Mouse (Mus musculus) right cerebral cortex, adult 18-20 months (tissue): Measurements from ENCODE around the gene Ctbs.

Source experiments
- DNase-seq: peaks from one replicate; pipeline ENCODE4 v3.0.0; 2022; ENCODE audit warnings: mixed read lengths

Ctbs gene

DNA sequence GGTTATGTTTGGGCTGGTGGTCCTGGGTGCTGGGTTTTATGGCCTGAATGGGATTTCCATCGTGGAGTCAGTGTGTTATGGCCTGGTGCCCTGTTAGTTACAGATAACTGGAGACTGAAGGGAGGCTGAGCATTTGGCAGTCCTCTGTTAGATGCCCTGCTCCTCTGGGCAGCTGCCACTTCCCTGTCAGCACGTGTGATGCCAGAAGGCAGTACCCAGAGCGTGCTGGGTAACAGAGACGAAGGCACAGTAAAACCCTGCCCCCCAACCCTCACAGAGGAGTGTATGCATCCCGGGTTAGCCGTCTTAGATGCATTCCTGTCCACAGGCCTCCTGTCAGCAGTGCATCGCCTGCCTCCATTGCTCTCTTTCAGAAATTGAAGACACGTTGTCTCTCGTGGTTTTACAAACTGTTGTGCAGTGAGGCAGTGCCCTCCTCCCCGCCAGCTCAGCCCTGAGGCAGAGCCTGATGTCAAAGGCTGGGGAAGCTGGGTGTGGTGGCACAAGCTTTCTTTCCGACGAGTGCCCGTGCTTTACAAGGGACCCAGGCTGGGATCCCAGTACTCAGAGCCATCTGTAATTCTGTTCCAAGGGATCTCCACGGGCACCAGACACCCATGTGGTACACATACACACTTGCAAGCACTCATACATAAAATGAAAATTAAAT, 15.8 kb upstream of the Ctbs start:
- DNase-seq, result no peak

DNA sequence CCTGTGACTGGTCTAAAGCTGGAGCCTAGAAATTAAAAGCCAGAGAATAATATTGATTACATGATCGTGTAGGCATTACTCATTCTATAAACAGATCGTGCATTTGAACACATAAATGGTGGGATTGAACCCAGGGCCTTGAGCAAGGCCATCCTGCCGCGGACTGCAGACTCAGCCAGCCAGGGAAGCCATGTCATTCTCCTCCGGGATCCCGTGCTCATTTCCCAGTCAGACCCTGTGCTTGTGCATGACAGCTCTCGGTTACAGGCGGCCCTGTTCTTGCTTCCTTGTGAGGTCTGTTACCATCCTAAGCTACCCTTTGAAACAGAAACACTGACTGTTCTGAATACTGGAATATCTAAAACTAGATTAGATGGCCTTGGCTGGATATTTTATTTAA, 14.9 kb upstream of the Ctbs start:
- no peak for DNase-seq

DNA sequence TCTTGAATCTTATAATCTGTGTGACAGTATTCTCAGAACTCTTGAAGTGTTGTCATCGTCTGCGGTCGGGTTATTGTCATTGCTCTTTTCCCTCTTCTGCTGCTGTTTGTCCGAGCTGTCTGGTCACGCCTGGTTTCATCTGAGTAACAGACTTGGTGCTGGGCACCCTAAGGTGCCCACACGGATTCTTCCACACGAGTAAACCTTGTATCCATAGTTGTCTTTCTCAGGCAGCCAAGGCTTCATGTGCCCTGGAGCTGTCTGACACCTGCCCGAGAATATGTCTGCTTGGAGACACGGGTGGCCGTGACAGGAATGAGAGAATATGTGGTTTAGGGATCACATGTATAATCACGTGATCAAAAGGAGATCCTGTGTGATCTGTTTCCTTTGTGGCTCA, 14.1 kb upstream of the Ctbs start:
- no peak for DNase-seq

DNA sequence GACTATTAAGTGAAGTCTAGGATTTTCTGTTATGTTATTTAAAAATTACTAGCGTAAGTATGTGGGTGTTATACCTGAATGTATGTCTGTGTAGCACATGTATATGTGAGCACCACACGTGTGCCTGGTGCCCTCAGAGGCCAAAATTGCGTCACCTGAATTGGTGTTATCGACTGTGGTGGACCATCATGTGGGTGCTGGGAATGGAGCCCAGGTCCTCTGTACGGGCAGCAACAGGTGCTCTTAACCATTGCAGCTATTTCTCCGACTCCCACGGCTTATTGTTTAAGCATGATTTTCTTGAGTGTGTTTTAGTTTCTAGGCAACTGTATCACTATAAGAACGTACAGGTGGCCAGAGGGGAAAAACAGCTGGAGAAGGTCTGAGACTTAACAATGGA, 13.5 kb upstream of the Ctbs start:
- no peak for DNase-seq

DNA sequence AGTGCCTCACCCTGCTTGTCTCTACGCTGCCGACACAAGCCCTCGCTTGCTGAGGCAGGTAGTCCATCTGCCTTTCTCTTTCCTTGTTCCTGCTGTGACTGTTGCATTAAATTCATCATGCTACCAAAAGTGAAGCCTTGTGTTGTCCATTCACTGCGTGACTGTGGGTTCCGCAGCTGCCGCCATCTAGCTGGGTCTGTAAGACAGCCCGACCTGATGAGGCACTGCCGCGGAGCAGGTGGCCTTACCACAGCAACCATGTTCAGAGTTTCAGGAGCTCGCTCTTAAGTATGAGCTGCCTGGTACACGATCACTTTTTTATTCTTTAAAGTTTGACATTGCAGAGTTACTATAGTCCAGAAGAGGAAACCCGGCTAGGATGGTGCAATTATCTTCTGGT, 9.6 kb upstream of the Ctbs start:
- no peak for DNase-seq

DNA sequence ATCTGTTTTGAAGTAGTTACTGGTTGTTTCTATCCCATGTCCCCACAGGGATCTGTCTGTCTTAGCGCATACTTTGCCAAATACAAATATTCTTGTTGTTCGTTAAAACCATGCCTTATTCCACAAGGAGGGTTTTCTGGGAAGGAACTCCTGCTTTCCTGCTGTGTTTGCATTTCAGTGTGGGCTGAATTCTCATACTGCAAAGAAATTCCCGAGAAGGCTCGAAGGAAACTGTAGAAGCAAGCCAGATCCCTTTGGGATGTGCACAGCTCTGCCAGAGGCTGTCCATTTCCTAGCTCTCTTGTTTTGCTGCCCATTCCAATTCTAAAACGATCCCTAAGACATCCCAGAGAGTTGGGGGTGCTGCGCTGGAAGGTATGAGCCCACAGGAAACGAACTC, 9.2 kb upstream of the Ctbs start:
- DNase-seq, result no peak

DNA sequence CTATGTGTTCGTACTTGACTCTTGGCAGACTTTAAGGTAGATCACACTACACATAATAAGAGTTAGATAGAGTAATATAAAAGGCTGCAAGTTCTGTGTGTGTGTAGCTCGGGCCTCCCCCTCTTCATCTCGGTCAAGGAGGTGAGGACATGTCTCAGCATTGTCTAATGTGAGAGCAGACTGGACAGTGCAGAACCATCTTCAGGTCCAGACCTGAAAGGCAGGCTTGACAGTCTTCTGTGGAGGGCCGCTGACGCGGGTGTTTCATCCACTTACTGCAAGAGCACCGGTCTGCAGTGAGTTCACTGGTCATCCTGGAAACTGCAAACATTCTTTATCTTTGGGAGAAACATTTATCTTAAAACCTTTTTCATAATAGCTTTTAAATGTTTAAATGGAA, 7.1 kb upstream of the Ctbs start:
- DNase-seq, result no peak

DNA sequence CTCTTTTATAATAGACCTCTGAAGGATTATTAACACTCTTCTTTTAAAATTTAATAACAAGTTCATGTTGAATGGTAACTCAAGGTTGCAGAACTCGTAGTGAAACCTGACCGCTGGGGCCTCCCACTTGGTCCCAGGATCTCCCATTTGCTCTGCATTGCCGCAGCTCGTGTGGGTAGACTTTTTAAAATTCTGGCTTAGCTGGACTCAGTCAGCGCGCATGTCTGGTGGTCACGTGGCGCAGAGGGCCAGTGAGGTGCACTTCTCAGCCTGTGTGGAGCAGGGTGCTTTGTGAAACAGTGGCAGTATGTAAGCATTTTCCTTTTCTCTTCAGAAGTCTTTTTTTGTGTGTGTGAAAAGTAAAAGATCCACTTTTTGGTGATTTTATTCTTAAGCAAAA, 6.7 kb upstream of the Ctbs start:
- DNase-seq, result no peak

DNA sequence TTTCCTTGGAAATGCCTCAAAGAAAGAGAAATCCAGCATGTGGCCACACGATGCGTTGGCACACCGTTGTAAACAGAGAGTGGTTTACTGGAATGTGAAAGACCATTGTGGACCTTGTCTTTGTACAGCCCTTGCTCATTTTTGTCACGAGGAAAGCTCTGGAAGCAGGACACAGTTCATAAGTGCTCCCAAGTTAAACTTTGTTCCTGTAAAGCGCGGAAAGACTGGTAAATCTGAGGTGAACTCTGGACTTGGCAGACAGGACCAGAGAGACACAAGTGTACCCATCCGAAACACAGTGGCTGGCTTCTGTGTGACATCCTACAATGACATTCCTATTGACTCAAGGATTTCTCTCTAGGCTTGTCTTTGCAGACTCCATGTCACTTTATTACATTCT, 6.2 kb upstream of the Ctbs start:
- no peak for DNase-seq

DNA sequence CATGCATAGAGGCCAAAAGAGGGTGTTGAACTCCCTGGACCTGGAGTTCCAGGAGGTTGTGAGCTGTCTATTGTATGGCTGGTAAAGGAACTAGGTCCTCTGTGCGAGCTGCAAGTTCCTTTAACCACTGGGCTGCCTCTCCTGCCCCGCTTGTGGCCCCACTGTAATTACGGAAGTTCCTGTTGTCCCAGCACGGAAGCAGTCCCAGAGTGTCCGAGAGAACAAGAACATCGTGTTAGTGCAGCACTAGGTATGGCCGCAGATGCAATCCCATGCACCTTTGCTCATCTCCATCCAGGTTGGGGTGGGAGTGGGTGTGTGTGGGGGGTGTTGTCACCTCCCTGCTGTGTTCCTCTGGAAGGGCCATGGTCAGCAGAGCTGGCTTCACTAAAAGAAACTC, 4.7 kb upstream of the Ctbs start:
- DNase-seq, result no peak

DNA sequence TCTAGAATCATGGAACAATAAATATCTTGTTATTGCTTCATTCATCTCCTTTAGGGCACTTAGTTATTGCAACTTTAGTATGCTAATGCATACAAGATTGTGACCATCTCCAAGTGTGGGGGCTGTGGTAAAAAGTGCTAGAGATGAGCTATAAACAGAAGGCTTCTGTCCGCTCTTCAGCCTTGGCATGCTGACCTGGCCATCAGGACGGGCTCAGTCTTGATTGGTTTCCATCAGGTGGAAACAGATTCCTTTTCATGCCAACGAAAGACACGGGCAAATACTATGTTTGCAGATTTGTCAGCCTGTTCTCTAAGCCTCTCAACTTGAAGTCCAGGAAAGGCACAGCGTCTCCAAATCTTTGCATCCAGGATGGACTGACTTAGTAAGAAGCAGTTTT, 2.4 kb upstream of the Ctbs start:
- DNase-seq, result no peak

DNA sequence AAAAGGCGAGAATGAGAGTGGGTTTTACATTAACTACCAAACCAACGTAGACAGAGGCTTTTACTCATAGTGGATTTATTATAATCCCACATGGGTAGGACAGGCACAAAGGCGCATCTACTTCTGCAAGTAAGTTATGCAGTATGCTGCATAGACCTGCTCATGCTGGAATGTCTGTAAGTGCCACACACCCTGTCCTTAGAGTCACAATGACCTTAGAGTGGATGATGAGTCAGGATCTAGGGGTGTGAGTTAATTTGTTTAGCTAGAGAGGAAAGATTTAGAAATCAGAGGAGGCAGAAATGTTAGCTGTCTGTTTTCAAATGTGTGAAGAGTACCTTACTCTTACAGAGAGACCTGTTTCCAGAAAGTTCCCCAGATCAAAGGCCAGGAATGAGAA, 2.0 kb upstream of the Ctbs start:
- no peak for DNase-seq

DNA sequence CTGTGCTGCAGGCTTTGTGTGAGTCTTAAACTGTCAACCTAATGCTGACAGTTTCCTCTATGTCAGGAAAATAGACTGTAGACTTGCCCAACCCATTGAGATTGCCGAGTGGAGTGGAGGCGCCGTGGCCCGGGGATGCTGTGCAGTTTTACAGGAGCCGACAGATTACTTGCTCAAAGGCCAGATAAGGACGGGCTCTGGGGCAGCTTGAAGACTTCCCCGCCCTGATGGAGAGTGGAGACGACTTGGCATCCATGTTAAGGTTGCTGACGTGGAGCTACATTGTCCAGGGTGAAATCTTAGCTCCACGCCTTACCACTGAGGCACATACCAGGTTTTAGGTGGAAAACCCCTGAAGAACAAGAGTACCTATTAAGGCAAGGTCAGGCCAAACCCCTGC, 1.2 kb upstream of the Ctbs start:
- DNase-seq, result no peak

DNA sequence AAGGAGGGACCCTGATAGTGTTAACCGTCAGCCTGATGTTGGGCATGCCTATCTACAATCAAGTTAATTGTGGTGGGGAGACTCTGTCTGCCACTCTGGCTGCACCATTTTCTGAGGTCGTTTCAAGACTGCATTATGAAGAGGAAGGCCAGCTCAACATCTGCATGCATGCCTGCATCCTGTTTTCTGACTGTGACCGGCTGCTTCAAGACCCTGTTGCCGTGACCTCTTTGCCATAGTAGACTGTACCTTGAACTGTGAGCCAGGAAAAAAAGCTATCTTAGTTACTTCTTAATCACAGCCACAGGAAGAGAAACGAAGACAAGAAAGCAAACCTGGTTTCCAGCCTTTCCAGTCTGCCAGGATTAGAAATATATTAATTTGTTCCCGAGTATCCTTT, 626 bp upstream of the Ctbs start:
- no peak for DNase-seq

DNA sequence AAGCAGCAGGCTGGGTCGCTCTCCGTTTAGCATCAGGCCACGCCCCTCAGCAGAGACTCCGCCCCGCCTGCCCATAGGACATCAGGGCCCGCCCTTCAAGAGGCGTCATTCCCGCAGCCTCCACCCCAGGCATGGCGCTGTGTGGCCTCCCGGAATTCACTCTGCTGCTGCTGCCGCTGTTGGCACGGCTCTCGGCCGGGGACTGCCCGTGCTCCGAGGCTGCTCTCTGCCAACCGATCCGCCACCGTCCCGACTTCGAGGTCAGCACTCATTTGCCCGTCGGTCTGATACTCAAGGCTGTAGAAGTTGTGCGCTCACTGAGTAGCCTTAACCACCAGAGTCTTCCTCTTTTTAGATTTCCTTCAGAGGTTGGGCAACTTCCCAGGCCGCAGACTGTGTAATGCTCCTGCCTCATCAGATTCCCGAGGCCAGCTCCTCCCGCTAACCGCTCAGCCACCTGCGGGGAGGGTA, 811 bp downstream of the Ctbs start:
- peak; percentile 94 for DNase-seq

DNA sequence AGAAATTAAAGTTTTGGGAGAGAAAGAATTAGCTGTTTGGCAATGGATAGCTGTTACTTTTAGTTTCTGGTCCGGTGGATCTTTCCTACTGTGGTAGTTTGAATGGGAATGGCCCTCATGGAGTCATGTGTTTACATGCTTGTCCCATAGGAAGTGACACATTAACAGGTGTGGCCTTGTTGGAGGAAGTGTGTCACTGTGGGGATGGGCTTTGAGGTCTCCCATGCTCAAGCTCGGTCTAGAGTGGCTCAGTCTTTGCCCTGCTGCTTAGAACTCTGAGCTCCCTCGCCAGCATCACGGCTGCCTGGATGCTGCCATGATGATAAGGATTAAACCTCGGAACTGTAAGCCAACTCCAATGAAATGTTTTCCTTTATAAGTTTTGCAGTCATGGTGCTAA, 1.8 kb downstream of the Ctbs start:
- no peak for DNase-seq

DNA sequence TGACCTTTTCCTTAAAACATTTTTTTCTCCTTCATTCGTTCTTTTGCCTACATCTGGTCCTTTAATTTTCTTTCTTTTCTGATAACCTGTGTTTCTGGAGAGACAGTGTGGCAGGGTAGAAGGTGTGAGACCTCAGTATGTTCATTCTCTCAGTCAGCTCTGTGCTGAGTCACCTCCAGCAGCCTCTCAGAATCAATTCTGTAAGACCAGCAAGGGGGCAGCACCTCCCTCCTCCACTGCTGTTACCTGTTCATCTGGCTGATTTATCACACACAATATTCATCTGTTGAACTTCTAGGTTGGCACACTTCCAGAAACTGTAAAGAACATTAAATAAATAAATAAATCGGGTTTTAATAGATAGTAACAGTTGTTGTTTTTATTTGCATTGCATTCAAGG, 13.3 kb downstream of the Ctbs start:
- no peak for DNase-seq

DNA sequence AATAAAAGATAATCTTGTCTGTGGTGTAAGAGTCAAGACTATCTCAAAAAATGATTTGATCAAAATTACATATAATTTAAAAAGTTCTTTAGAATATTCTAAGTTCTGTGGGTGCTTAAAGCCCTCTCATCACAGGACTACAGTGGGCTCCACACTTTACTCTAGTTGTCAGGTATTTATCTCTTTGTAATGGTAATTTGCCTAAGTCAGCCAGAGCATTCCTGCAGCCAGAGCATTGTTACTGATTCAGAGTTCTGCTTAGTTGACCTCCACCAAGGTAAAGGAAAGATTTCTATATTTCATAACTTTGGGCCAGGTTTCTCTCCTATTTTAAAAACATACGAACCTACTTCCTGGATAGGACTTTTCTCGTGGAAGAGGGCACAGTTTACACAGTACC, 19.6 kb downstream of the Ctbs start:
- DNase-seq, result no peak

DNA sequence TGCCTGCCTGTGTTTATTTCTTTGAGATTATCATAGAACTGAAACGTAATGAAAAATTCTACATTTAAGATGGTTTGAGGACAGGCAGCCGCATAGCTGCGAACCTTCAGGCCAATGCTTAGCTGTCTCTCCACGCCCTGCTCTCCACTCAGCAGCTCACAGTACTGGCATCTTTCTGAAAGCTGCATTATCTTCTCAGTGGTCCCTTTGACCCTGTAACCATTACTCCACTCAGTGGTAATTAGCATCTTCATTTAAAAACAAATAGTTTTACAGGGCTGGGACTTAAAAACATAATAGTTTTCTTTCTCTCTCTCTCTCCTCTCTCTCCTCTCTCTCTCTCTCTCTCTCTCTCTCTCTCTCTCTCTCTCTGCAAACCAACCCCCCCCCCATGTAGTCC, 23.1 kb downstream of the Ctbs start:
- no peak for DNase-seq

DNA sequence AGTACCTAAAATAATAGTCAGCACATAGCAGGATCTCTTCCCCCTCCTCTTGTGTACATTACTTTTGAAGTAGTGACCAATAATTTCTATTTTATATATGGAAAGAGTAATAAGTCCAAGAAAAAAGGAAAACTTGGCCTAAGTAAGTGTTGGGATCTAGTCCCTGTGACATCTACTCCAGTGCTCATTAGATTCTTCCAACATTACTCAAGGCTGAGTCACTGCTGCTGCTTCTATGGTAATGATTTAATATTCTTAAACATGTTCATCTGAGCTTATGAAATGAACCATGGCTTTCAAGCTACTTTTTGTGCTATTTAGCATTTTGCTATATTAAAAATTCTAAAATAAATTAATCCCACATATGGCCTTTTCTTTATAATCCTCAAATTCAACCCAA, 24.1 kb downstream of the Ctbs start:
- DNase-seq, result no peak

DNA sequence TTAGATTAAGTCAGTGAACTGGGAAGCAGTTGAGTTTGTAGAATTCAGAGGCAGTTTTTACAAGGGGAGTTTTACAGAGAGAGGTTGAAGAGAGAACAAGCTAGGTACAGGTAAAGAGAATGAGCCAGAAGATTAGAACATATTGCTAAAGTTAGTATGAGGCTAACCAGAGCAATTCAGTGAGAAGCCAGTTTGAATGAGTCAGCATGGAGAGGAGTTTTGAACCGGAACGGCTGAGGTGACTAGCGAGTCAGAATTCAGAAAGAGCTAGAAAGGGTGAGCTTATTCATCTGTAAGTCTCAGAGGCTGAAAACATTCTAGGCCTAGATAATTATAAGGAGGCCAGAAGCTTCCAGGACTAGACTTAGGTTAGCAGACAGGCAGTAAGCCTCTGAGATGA, 24.8 kb downstream of the Ctbs start:
- DNase-seq, result no peak

DNA sequence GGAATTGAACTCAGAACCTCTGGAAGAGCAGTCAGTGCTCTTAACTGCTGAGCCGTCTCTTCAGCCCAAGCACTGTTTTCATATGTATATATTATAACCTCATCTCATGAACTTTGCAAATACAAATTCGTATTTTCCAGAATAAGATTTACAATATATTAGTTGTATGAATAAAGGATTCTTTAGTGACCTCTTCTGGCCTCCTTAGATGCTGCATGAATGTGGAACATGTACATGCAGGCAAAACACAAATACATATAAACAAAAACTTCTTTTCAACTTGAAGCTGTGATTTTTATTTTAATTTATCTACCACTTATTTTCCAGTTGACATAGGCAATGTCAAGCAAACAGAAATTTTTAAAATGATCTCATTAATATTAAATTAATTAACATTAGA, 32.4 kb downstream of the Ctbs start:
- no peak for DNase-seq

DNA sequence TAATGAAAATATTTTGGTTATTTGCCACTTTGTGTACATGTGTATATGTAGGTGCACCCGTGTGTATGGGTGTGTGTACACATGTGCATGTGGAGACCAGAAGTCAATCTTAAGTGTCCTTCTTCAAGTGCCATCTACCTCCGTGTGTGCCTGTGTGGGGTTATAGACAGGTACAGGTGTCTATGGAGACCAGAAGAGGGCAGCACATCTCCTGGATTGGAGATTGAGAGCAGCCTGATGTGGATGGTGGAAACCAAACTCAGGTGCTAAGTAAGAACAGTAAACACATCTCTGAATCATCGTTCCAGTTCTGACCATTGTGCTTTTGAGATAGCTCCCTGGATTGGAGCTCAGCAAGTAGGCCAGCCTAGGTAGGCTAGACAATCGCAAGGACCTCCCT, 36.9 kb downstream of the Ctbs start:
- no peak for DNase-seq

DNA sequence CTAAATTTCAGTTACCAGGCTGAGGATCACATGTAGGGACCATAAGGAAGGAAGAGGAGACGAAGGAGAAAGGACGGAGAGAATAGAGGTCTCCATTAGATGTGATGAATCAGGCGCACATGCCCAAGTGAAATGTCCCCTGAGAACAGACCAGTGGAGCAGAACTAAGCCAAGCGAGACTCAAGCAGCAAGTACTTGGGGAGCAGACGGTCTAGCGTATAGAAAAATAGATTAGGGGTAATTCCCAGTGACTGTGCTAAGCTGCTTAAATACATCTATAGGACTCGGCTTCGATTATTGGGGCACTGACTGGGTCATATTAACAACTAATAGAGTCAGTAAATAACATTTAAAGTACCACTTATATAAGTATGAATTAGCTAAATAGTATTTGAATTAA, 45.3 kb downstream of the Ctbs start:
- no peak for DNase-seq

DNA sequence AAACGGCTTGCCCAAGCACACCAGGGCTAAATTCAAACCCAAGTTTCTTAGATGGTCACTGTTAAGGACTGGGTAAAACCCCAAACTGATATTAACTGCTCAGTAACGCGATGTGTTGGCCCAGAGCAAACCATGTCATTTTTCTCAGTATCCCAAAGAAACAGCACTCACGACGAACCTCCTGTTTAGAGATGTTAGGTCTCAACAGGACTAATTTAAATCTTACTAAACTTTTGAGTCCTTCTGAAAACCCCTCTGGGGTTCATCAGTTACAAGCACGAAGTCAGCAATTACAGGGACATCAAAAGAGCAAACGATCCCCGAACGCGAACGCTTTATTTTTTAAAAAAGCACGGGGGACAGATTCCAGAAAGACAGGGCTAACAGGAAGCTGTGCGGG, 49.4 kb downstream of the Ctbs start:
- DNase-seq, result no peak
